Mouse (Mus musculus) midbrain, embryonic 10.5 days (tissue): ENCODE data around the gene Gm49321. TPM values are rescaled to one million over a fixed set of nuclear protein-coding genes. Genes with fewer than 3 reads are reported as not detected.

ENCODE experiments used
- DNase-seq: peaks from one replicate; pipeline ENCODE4 v3.0.0-alpha.2; 2017; ENCODE audit warnings: low spot score
- H3K27ac ChIP-seq: fragments of 300-500 bp; sonication (generic); replicated peaks from 2 replicates; pipeline ENCODE4 v1.5.1; 2016; ENCODE audit warnings: mild to moderate bottlenecking
- H3K27me3 ChIP-seq: fragments of 300-500 bp; sonication (generic); 2 replicates; pipeline ENCODE4 v1.6.1; 2016; ENCODE audit warnings: low read depth, mild to moderate bottlenecking; ENCODE audit not compliant: poor library complexity, severe bottlenecking
- H3K36me3 ChIP-seq: fragments of 300-500 bp; sonication (generic); 2 replicates; pipeline ENCODE4 v1.6.1; 2016; ENCODE audit warnings: mild to moderate bottlenecking, moderate library complexity
- H3K4me1 ChIP-seq: fragments of 300-500 bp; sonication (generic); 2 replicates; pipeline ENCODE4 v1.6.1; 2016
- H3K4me3 ChIP-seq: fragments of 300-500 bp; sonication (generic); 2 replicates; pipeline ENCODE4 v1.5.1; 2016; ENCODE audit warnings: mild to moderate bottlenecking, moderate library complexity
- H3K9me3 ChIP-seq: fragments of 300-500 bp; sonication (generic); replicated peaks from 2 replicates; pipeline ENCODE4 v1.6.1; 2016; ENCODE audit warnings: mild to moderate bottlenecking
- WGBS: fragments of 180-500 bp; shearing (Covaris S2); methylation state at CpG from one replicate; pipeline ENCODE4 v1.1.7; 2016; 5-methylcytosine and 5-hydroxymethylcytosine counted together
- polyA plus RNA-seq: library from polyadenylated mRNA; unstranded; fragments of >200 nt; fragmentation: Nextera tagmentation; extraction: Ambion mirVana; gene quantifications from 2 replicates; pipeline ENCODE4 v1.2.1, GENCODE M21; 2016

Gm49321 gene
- polyA plus RNA-seq, 1 experiment from 2014 or later, result 16.3 TPM

GRCm38 (mm10) chr12:73953420-73954186, 16.1 kb downstream of the Gm49321 start:
- peaks cover 24% of the 10 kb centered on the region for H3K4me1 ChIP-seq
- peak overlapping the region; percentile 57; the same call in 1 of the 2 replicates for H3K27ac ChIP-seq
- peaks cover 13% of the 10 kb centered on the region for H3K27me3 ChIP-seq
- no peaks in the 10 kb centered on the region; the same call in 1 of the 2 replicates for H3K36me3 ChIP-seq
- no peak for DNase-seq
- H3K9me3 ChIP-seq, result no peaks in the 10 kb centered on the region
- H3K4me3 ChIP-seq, result peak overlapping the region; percentile 50
- WGBS, result 48% methylated on average over 14 of the region's 14 CpGs

- 86% methylated on average over 5 of the region's 5 CpGs for WGBS
- H3K4me3 ChIP-seq, result no peak overlapping the region
- no peak overlapping the region for H3K27ac ChIP-seq
- H3K36me3 ChIP-seq, result no peaks in the 10 kb centered on the region
- H3K9me3 ChIP-seq, result no peaks in the 10 kb centered on the region
- DNase-seq, result no peak
- H3K4me1 ChIP-seq, result peaks cover 14% of the 10 kb centered on the region
- 0 out of 2 replicates have a peak, but pooled peaks cover 8% of the 10 kb centered on the region for H3K27me3 ChIP-seq
These were observed 17.3 kb downstream of the Gm49321 start for GRCm38 (mm10) chr12:73954785-73955184.

GRCm38 (mm10) chr12:73957676-73958075, 20.2 kb downstream of the Gm49321 start:
- Histone ChIP-seq H3K36me3 (no peaks in the 10 kb centered on the region), H3K27me3 (0 out of 2 replicates have a peak, but pooled peaks cover 8% of the 10 kb centered on the region), H3K9me3 (no peaks in the 10 kb centered on the region), H3K4me1 (peaks cover 12% of the 10 kb centered on the region), H3K4me3 (no peak overlapping the region), H3K27ac (no peak overlapping the region)
- no peak for DNase-seq
- WGBS, result 93% methylated on average over 3 of the region's 3 CpGs

GRCm38 (mm10) chr12:73958830-73959229, 21.4 kb downstream of the Gm49321 start:
- Histone ChIP-seq H3K9me3 (no peaks in the 10 kb centered on the region), H3K4me1 (peaks cover under 1% of the 10 kb centered on the region; the same call in 1 of the 2 replicates), H3K27me3 (0 out of 2 replicates have a peak, but pooled peaks cover 4% of the 10 kb centered on the region), H3K36me3 (no peaks in the 10 kb centered on the region), H3K4me3 (no peak overlapping the region), H3K27ac (no peak overlapping the region)
- 88% methylated on average over 2 of the region's 2 CpGs for WGBS
- DNase-seq, result no peak

GRCm38 (mm10) chr12:73964291-73965281, 27.1 kb downstream of the Gm49321 start, which contains the start of gene Snapc1:
TSS of gene Snapc1 (plus strand) at chr12:73964481.
- Histone ChIP-seq H3K27me3 (no peaks in the 10 kb centered on the region), H3K36me3 (peaks cover 26% of the 10 kb centered on the region), H3K4me3 (peak within 1 kb of the TSS; percentile 74), H3K27ac (peak within 1 kb of the TSS; percentile 89), H3K4me1 (peaks cover 13% of the 10 kb centered on the region), H3K9me3 (no peaks in the 10 kb centered on the region)
- DNase-seq, result peak; percentile 96
- 2% methylated on average over 60 of the region's 60 CpGs for WGBS

- WGBS, result 96% methylated on average over 8 of the region's 8 CpGs
- Histone ChIP-seq H3K27me3 (no peaks in the 10 kb centered on the region), H3K4me3 (no peak overlapping the region), H3K36me3 (peaks cover 72% of the 10 kb centered on the region), H3K27ac (no peak overlapping the region), H3K9me3 (peaks cover 16% of the 10 kb centered on the region), H3K4me1 (peaks cover 13% of the 10 kb centered on the region)
- no peak for DNase-seq
These were observed 31.7 kb downstream of the Gm49321 start for GRCm38 (mm10) chr12:73969142-73969541.

GRCm38 (mm10) chr12:73974584-73974983, 37.1 kb downstream of the Gm49321 start:
- Histone ChIP-seq H3K9me3 (peaks cover 16% of the 10 kb centered on the region), H3K36me3 (peaks cover 100% of the 10 kb centered on the region), H3K4me1 (no peaks in the 10 kb centered on the region), H3K27me3 (no peaks in the 10 kb centered on the region), H3K27ac (no peak overlapping the region), H3K4me3 (no peak overlapping the region)
- no peak for DNase-seq
- 90% methylated on average over 6 of the region's 6 CpGs for WGBS

- Histone ChIP-seq H3K27ac (no peak overlapping the region), H3K9me3 (no peaks in the 10 kb centered on the region), H3K4me3 (no peak overlapping the region), H3K36me3 (peaks cover 98% of the 10 kb centered on the region), H3K4me1 (no peaks in the 10 kb centered on the region), H3K27me3 (no peaks in the 10 kb centered on the region)
- WGBS, result 94% methylated on average over 3 of the region's 3 CpGs
- no peak for DNase-seq
These were observed 40.7 kb downstream of the Gm49321 start for GRCm38 (mm10) chr12:73978144-73978543.

GRCm38 (mm10) chr12:73979667-73980066, 42.2 kb downstream of the Gm49321 start:
- WGBS, result 89% methylated on average over 5 of the region's 5 CpGs
- Histone ChIP-seq H3K4me1 (no peaks in the 10 kb centered on the region), H3K4me3 (no peak overlapping the region), H3K27me3 (no peaks in the 10 kb centered on the region), H3K9me3 (no peaks in the 10 kb centered on the region), H3K36me3 (peaks cover 97% of the 10 kb centered on the region), H3K27ac (no peak overlapping the region)
- no peak for DNase-seq

GRCm38 (mm10) chr12:73982533-73982932, 45.1 kb downstream of the Gm49321 start:
- no peak for DNase-seq
- 89% methylated on average over 14 of the region's 14 CpGs for WGBS
- no peaks in the 10 kb centered on the region for H3K27me3 ChIP-seq
- H3K27ac ChIP-seq, result no peak overlapping the region
- H3K4me3 ChIP-seq, result no peak overlapping the region
- H3K9me3 ChIP-seq, result no peaks in the 10 kb centered on the region
- peaks cover 88% of the 10 kb centered on the region for H3K36me3 ChIP-seq
- H3K4me1 ChIP-seq, result no peaks in the 10 kb centered on the region

GRCm38 (mm10) chr12:73986299-73986698, 48.8 kb downstream of the Gm49321 start:
- Histone ChIP-seq H3K4me1 (no peaks in the 10 kb centered on the region), H3K4me3 (no peak overlapping the region), H3K27me3 (no peaks in the 10 kb centered on the region), H3K27ac (no peak overlapping the region), H3K9me3 (no peaks in the 10 kb centered on the region), H3K36me3 (peaks cover 54% of the 10 kb centered on the region)
- no peak for DNase-seq
- WGBS, result 90% methylated on average over 7 of the region's 7 CpGs

- H3K27me3 ChIP-seq, result no peaks in the 10 kb centered on the region
- no peaks in the 10 kb centered on the region for H3K4me1 ChIP-seq
- H3K4me3 ChIP-seq, result no peak overlapping the region
- H3K9me3 ChIP-seq, result no peaks in the 10 kb centered on the region
- WGBS, result 95% methylated on average over 4 of the region's 4 CpGs
- H3K36me3 ChIP-seq, result peaks cover 32% of the 10 kb centered on the region
- no peak for DNase-seq
- no peak overlapping the region for H3K27ac ChIP-seq
These were observed 51.0 kb downstream of the Gm49321 start for GRCm38 (mm10) chr12:73988393-73989008.
